Mouse (Mus musculus) erythroblast, embryonic 14.5 days (primary cell): ENCODE measurements around the gene Kcnt1.

ENCODE experiments used
- GATA1 ChIP-seq: IDR thresholded peaks from 2 replicates; pipeline ENCODE4 v1.6.1; 2012; ENCODE audit warnings: low read length, inconsistent platforms, mixed read lengths
- TAL1 ChIP-seq: IDR thresholded peaks from 3 replicates; pipeline ENCODE4 v1.6.1; 2012; ENCODE audit warnings: low read length, inconsistent platforms, mixed read lengths

- TF ChIP-seq GATA1 (no peak), TAL1 (no peak)
Measured at GRCm38 (mm10) chr2:25879061-25879460, 15.5 kb downstream of the Kcnt1 start.
